17 mouse cellular contexts compared by ENCODE assay signal in the genomic region with DNA sequence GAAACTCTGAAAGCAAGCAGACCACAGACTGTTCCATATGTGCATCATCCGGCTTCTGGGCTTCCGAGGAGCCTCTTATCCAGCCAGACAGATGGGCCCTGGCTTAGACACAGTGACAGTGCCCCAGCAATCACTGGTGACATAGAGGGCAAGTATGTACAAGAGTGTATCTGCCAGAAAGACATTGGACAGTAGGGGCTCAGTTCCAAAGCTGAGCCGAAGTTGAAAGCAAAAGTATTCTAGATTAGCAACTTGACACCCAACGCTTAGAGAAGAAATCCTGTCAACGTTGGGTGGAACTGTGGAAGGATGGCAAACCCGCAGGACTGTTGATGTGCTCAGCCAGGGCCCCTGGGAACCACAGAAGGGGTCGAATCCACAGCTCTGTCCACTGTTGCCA. TPM values are rescaled to one million over a fixed set of nuclear protein-coding genes. Genes with fewer than 3 reads are reported as not detected.
"Had no signal": no experiment of that assay in that cellular context is flagged by ENCODE, and none has a peak within 500 bp of the region (broad histone marks: within the 10 kb centered on the region; RNA-seq: fewer than 3 reads in every experiment).

No protein-coding gene starts in this region.

RNA-seq across cellular contexts. Expression of a gene that starts 4.8 kb away (rescaled TPM):
- total RNA-seq: midbrain, postnatal 0 days; monocyte, adult 5-6 weeks; neutrophil, adult 5-6 weeks had no signal
- polyA plus RNA-seq: lung, adult 2 months; lung, embryonic 15.5 days; lung, postnatal 0 days; midbrain, embryonic 10.5 days; midbrain, embryonic 13.5 days; neural tube, embryonic 12.5 days; neural tube, embryonic 14.5 days; spleen, adult 2 months; stomach, embryonic 15.5 days; stomach, postnatal 0 days; testis, adult 2 months; urinary bladder, adult 2 months had no signal

RNA-seq across cellular contexts. Expression of a gene that starts 51.5 kb away (rescaled TPM):
- total RNA-seq: megakaryocyte, adult 5-6 weeks; megakaryocyte-erythroid progenitor cell, adult 5-6 weeks; monocyte, adult 5-6 weeks had no signal
- polyA plus RNA-seq: neural tube, embryonic 14.5 days; spleen, adult 2 months had no signal
